Mouse (Mus musculus) liver, embryonic 14.5 days (tissue): ENCODE data around the gene Otogl. TPM values are rescaled to one million over a fixed set of nuclear protein-coding genes. Genes with fewer than 3 reads are reported as not detected.

Experiments
- ATAC-seq: fragments of 200-750 bp; cut with Nextera tagmentation; 2 replicates; pipeline ENCODE4 v1.8.0; 2017; ENCODE audit warnings: moderate number of reproducible peaks, mild to moderate bottlenecking, moderate library complexity; ENCODE audit not compliant: insufficient read depth
- DNase-seq, 3 experiments: peaks; one replicate each; pipeline ENCODE4 v3.0.0-alpha.2; 2012 to 2013; ENCODE audit warnings: low read depth in 3 of 3, low spot score in 3 of 3
- H3K27ac ChIP-seq: fragments of 300-500 bp; sonication (generic); 2 replicates; pipeline ENCODE4 v1.5.1; 2014; ENCODE audit warnings: moderate library complexity, mild to moderate bottlenecking, control low read depth, inconsistent platforms
- H3K27me3 ChIP-seq: fragments of 300-500 bp; sonication (generic); 2 replicates; pipeline ENCODE4 v1.6.1; 2014; ENCODE audit warnings: mild to moderate bottlenecking, low read length, moderate library complexity; ENCODE audit not compliant: control insufficient read depth, insufficient read depth
- H3K36me3 ChIP-seq: fragments of 300-500 bp; sonication (generic); replicated peaks from 2 replicates; pipeline ENCODE4 v1.6.1; 2014; ENCODE audit warnings: low read depth; ENCODE audit not compliant: control insufficient read depth, insufficient read depth
- H3K4me1 ChIP-seq, 2 experiments: fragments of 200-500 bp in 1 of 2; fragments of 300-500 bp in 1 of 2; sonication (generic) in 1 of 2; replicated peaks; 2 replicates each; pipeline ENCODE4 v1.6.1; 2012 to 2014; ENCODE audit warnings: antibody characterized with exemption in 1 of 2, inconsistent platforms in 1 of 2, low read length in 1 of 2; ENCODE audit not compliant: control insufficient read depth in 2 of 2, insufficient read depth in 2 of 2
- H3K4me2 ChIP-seq: fragments of 300-500 bp; sonication (generic); 2 replicates; pipeline ENCODE4 v1.6.1; 2014; ENCODE audit warnings: low read depth, mild to moderate bottlenecking, control low read depth, moderate library complexity
- H3K4me3 ChIP-seq, 2 experiments: fragments of 200-500 bp in 1 of 2; fragments of 300-500 bp in 1 of 2; sonication (generic) in 1 of 2; 2 replicates each; pipeline ENCODE4 v1.5.1; 2012 to 2014; ENCODE audit warnings: low read depth in 2 of 2, low read length in 2 of 2, mild to moderate bottlenecking in 2 of 2, control low read depth in 1 of 2, inconsistent platforms in 1 of 2, moderate library complexity in 1 of 2; ENCODE audit not compliant: insufficient read depth in 1 of 2
- H3K9ac ChIP-seq: fragments of 300-500 bp; sonication (generic); replicated peaks from 2 replicates; pipeline ENCODE4 v1.6.1; 2014; ENCODE audit warnings: mild to moderate bottlenecking, control low read depth, moderate library complexity
- H3K9me3 ChIP-seq: fragments of 300-500 bp; sonication (generic); 2 replicates; pipeline ENCODE4 v1.6.1; 2016; ENCODE audit warnings: low read length, mixed read lengths; ENCODE audit not compliant: control insufficient read depth
- CTCF ChIP-seq: IDR thresholded peaks from 2 replicates; pipeline ENCODE4 v1.5.1; 2016; ENCODE audit warnings: antibody characterized with exemption, low read depth, control low read depth
- EP300 ChIP-seq: IDR thresholded peaks from 2 replicates; pipeline ENCODE4 v1.6.1; 2016; ENCODE audit warnings: antibody characterized with exemption, low read depth
- WGBS: fragments of 180-500 bp; shearing (Covaris S2); extraction: QIAGEN DNeasy Blood & Tissue Kit; methylation state at CpG from one replicate; pipeline ENCODE4 v1.1.7; 2014; ENCODE audit not compliant: insufficient replicate concordance; 5-methylcytosine and 5-hydroxymethylcytosine counted together
- polyA plus RNA-seq, 2 experiments: library from polyadenylated mRNA; depleted of rRNA in 1 of 2; stranded (reverse) in 1 of 2; unstranded in 1 of 2; fragments of >200 nt; fragmentation: Nextera tagmentation in 1 of 2; extraction: Ambion mirVana in 1 of 2; gene quantifications; 2 replicates each; pipeline versions ENCODE4 v1.2.1 to v1.2.3; 2012 to 2014

Otogl gene
- polyA plus RNA-seq, 2 experiments = 0.01 TPM; not detected in 1

DNA sequence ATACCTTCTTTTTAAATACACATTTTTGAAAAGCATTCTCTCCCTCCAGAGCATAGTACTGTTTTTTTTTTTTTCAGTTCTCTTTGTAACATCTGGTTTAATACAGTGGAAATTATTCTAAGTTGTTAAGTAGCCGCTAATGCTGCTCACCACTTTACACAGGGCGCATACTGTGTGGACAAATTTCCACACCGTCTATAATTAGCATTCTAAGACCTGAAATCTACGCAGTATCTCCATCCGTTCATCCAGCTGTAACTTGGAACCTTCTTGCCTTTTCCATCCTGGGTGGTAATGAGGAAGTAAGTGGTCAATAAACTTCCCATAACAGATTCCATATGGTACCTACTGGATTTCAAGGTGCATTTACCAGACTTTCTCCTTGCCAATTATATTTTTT lies 172.1 kb downstream of the Otogl start:
- no peaks in the 10 kb centered on the region for H3K4me1 ChIP-seq
- H3K9ac ChIP-seq = no peak overlapping the region
- TF ChIP-seq EP300 = no peak
- no peak for TF ChIP-seq CTCF
- no peak overlapping the region for H3K4me3 ChIP-seq
- H3K27ac ChIP-seq = no peak overlapping the region
- no peaks in the 10 kb centered on the region for H3K36me3 ChIP-seq
- no peaks in the 10 kb centered on the region for H3K27me3 ChIP-seq
- no peak for ATAC-seq
- WGBS = 66% methylated on average over 5 of the region's 5 CpGs
- H3K9me3 ChIP-seq = no peaks in the 10 kb centered on the region
- no peak overlapping the region for H3K4me2 ChIP-seq
- no peak for DNase-seq

DNA sequence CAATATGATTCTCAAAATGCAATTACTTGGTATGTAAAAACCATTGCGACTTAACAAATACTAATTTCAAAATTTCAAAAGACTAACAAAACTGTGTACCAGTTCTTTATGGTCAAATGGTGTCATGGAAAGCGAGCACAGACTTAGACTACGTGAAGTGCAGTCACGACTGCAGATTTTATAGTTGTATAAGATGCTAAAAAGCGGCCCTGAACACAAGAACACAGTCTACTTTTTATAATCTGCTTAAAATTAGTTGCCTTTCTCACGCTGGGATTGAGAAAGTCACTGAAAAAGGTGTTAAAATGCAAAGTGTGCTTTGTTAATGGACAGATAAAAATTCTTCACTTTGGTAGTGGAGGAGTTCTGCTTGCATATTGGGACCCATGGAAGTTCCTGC lies 174.2 kb downstream of the Otogl start:
- TF ChIP-seq EP300 (no peak), CTCF (no peak)
- H3K9me3 ChIP-seq = no peaks in the 10 kb centered on the region
- H3K9ac ChIP-seq = no peak overlapping the region
- ATAC-seq = no peak
- no peaks in the 10 kb centered on the region for H3K27me3 ChIP-seq
- no peak overlapping the region for H3K4me3 ChIP-seq
- no peak for DNase-seq
- WGBS = 53% methylated on average over 6 of the region's 6 CpGs
- no peak overlapping the region for H3K27ac ChIP-seq
- H3K36me3 ChIP-seq = no peaks in the 10 kb centered on the region
- no peak overlapping the region for H3K4me2 ChIP-seq
- H3K4me1 ChIP-seq = no peaks in the 10 kb centered on the region

DNA sequence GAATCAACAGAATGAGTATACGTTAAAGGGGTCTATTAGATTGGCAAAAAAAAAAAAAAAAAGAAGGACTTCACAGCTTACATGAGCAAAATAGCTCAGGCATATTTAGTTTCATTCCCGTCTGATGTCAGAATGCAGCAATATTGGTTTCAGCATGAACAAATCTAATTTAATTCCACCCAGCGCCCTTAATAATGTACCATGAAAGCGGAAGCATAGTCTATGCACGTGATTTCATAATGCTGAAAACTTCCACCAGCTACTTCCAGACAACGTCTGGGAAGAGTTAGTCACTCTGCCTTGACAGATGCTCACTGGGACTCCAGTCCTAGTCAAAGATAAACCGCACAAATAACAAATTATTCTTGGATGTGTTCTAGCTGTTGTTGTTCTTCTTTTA lies 176.5 kb downstream of the Otogl start:
- H3K4me1 ChIP-seq = no peaks in the 10 kb centered on the region
- H3K36me3 ChIP-seq = no peaks in the 10 kb centered on the region
- ATAC-seq (no peak), DNase-seq (no peak)
- no peak overlapping the region for H3K9ac ChIP-seq
- TF ChIP-seq CTCF = no peak
- no peak for TF ChIP-seq EP300
- WGBS = 65% methylated on average over 7 of the region's 7 CpGs
- H3K27me3 ChIP-seq = no peaks in the 10 kb centered on the region
- no peak overlapping the region for H3K4me2 ChIP-seq
- H3K27ac ChIP-seq = no peak overlapping the region
- no peak overlapping the region for H3K4me3 ChIP-seq
- no peaks in the 10 kb centered on the region for H3K9me3 ChIP-seq

DNA sequence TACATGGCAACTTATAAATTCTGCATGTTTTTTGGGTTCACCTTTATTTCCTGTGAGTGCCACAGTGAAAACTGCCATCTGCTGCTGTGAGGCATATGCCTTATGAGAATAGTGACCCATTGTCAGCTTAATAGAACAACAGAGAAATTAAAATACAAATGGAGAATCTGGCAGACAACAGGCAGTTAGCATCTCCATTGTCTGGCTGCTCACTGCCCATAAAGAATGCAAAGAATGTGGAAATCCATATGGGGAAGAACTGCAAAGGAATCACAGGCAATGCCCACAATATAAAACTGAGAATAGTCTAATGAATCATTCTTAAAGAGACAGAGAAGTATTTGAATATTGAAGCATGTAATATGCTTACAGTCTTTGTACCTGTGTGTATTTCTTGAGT lies 177.6 kb downstream of the Otogl start:
- Histone ChIP-seq H3K4me2 (no peak overlapping the region), H3K4me3 (no peak overlapping the region), H3K36me3 (no peaks in the 10 kb centered on the region), H3K9ac (no peak overlapping the region), H3K27me3 (no peaks in the 10 kb centered on the region), H3K27ac (no peak overlapping the region), H3K4me1 (no peaks in the 10 kb centered on the region), H3K9me3 (no peaks in the 10 kb centered on the region)
- DNase-seq = no peak
- ATAC-seq = no peak
- TF ChIP-seq CTCF (no peak), EP300 (no peak)

DNA sequence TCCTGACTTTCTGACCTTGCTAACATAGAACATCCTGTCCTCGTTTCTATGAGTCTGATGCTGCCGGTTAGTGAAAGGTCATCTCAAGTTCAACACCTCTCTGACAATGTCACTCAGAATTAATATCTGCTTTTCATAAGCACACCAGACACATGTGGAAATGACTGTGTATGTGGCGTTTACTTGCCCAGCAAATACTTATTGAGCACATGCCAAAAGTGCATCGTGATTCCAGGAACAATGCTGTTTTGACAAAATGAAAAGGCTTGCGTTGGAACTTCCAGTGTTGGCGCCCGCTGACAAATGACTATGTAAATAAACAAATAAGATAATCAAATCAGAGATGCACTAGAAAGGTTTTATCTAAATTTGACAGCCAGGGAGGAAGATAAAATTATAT lies 186.3 kb downstream of the Otogl start:
- no peak for ATAC-seq
- Histone ChIP-seq H3K9ac (no peak overlapping the region), H3K27me3 (no peaks in the 10 kb centered on the region), H3K9me3 (no peaks in the 10 kb centered on the region), H3K4me3 (no peak overlapping the region), H3K4me1 (no peaks in the 10 kb centered on the region), H3K36me3 (no peaks in the 10 kb centered on the region), H3K27ac (no peak overlapping the region), H3K4me2 (no peak overlapping the region)
- no peak for DNase-seq
- TF ChIP-seq CTCF (no peak), EP300 (no peak)
- 47% methylated on average over 7 of the region's 7 CpGs for WGBS

DNA sequence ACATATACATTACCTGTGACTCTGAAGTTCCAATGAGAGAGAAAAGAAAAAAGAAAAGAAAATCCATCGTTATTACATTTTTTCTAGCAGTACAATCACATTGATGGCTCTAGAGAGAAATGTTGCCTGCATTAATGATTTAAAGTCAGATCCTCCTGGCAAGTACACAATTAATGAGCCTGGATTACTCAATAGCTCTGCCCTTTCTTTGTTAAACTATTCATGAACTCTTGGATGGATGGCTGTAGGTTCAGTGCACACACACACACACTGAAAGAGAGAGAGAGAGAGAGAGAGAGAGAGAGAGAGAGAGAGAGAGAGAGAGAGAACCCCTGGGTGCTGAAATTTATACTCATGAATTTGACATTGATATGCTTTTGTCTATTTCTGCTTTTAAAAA lies 192.1 kb downstream of the Otogl start, which contains the start of gene Ptprq:
Gene Ptprq, minus strand, starts transcription at position 246 of the 400 bp plus-strand sequence.
- Histone ChIP-seq H3K36me3 (no peaks in the 10 kb centered on the region), H3K9me3 (no peaks in the 10 kb centered on the region), H3K4me2 (no peak within 1 kb of the TSS), H3K27ac (no peak within 1 kb of the TSS), H3K4me1 (no peaks in the 10 kb centered on the region), H3K9ac (no peak within 1 kb of the TSS), H3K27me3 (no peaks in the 10 kb centered on the region), H3K4me3 (no peak within 1 kb of the TSS)
- TF ChIP-seq CTCF = no peak
- TF ChIP-seq EP300 = no peak
- DNase-seq (no peak), ATAC-seq (no peak)
- WGBS = 76% methylated on average over 1 of the region's 1 CpGs

Other genes with a start within 250 kb of the Otogl start
- gene Ptprq, start 192.1 kb downstream of the Otogl start, polyA plus RNA-seq (2012; rRNA removed) = under 0.01 and 0.02 TPM in 2 replicates
- 0.03 TPM in 1 of 2 replicates, not detected in the other for gene Ptprq, start 192.1 kb downstream of the Otogl start, polyA plus RNA-seq (2014; fragmentation: Nextera tagmentation; extraction: Ambion mirVana)